Mouse (Mus musculus): ENCODE data around the gene Adamts14.

Adamts14 gene

GRCm38 (mm10) chr10:61275669-61276110, 2.5 kb upstream of the Adamts14 start:
- peak; percentile 37 for DNase-seq (ENCODE audit: low spot score)

DNA sequence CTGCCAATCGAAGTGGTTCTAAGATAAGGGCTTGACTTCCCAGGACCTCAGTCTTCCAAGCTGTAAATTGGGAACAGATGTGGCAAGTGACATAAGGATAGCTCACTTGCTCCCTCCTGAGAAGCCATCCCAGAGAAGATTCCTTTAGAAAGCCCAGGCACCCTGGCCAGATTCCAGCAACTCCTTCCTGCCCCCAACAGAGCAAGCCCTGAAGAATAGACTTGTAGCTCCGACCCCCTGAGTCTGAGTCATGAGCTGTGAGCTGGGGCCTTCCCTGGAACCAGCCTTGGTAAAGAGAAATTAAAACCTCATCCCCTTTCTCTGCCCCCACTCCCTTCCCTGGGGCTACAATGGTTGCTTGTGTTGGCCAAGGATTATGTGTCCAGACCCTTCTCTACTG, 1.3 kb upstream of the Adamts14 start:
- DNase-seq (ENCODE audit: low spot score): no peak

GRCm38 (mm10) chr10:61273844-61274215, 592 bp upstream of the Adamts14 start:
- DNase-seq (ENCODE audit: low spot score): peak; percentile 42

DNA sequence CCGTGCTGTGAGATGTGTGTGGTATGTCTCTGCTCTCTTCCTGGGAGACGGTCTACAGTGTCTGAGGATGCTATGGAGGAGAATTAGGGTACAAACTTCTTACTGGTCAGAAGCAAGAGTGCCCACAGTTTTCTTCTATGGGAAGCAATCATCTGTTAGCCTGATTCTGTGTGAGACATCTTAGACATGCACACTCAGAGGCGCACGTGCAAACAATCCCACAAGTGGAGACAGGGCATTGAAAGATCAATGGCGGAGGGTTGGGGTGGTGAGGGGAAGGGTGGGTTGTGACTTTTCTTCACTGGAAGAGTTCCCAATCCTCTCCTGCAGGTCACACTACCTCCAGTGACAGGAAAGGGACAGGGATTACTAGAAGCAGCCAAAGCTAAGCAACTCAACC, 607 bp downstream of the Adamts14 start:
- DNase-seq (ENCODE audit: low spot score): no peak

- peak; percentile 35 for DNase-seq (ENCODE audit: low spot score)
These were observed 1.1 kb downstream of the Adamts14 start for GRCm38 (mm10) chr10:61272089-61272626.

GRCm38 (mm10) chr10:61267378-61267777, 5.9 kb downstream of the Adamts14 start:
- no peak for DNase-seq (ENCODE audit: low spot score)

DNA sequence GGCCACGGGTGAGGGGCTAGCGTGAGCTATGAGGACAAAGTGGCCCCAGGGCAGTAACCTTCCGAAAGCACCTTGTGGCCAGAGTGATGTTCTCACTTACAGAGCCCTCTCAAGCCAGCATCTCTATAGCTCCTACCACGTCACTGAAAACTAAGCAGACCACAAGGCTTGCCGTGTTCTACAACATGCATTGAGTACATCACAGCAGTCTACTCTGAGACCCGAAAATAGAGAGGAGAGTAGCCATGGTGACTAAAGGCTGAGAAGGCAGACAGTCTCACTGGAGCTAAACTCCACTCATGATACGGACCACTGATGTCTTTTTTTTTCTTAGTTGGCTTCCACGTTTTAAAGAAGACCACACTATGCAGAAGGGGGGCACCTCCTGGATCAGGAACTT, 9.6 kb downstream of the Adamts14 start:
- DNase-seq (ENCODE audit: low spot score): no peak

- no peak for DNase-seq (ENCODE audit: low spot score)
These were observed 11.7 kb downstream of the Adamts14 start for GRCm38 (mm10) chr10:61261229-61262156.

GRCm38 (mm10) chr10:61258131-61258530, 15.1 kb downstream of the Adamts14 start:
- DNase-seq (ENCODE audit: low spot score): no peak

GRCm38 (mm10) chr10:61256665-61257064, 16.6 kb downstream of the Adamts14 start:
- no peak for DNase-seq (ENCODE audit: low spot score)

DNA sequence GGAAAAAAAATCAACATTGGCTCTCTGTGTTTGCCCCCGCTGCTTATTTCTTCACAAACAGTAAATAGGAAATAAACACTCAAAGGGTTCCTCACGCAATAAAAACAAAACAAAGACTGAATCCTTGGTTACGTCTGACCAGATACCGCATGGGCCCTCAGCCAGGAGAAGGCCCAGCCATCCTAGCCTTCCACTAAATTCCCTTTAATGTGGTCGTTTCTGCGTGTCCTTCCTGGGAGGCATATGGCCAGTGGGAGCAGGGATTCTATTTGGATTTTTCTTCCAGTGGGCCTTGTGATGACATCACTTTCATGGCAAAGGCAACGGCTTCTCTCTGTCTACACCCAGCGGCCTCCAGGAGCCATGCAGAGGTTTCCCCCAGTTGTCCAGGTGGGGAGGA, 18.0 kb downstream of the Adamts14 start:
- no peak for DNase-seq (ENCODE audit: low spot score)

DNA sequence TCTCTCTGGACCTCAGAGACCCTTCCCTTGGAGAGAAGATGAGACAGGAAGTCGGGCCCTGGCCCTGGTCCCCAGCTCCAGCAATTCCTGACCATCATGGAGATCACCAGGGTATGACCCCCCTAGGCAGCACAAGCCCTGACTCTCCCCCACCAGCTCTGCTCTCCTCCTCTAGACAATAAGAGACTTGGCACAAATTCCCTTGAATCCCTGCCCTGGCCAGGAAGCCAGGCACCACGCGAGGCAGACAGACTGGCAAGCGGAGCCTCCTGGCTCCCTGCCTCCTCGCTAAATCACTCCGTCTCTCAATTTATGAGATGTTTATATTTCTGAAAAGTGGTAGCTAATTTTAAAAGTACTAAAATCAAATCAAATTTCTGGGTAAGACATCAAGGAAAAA, 18.5 kb downstream of the Adamts14 start:
- DNase-seq (ENCODE audit: low spot score): peak; percentile 31

- no peak for DNase-seq (ENCODE audit: low spot score)
These were observed 23.3 kb downstream of the Adamts14 start for GRCm38 (mm10) chr10:61249951-61250350.

DNA sequence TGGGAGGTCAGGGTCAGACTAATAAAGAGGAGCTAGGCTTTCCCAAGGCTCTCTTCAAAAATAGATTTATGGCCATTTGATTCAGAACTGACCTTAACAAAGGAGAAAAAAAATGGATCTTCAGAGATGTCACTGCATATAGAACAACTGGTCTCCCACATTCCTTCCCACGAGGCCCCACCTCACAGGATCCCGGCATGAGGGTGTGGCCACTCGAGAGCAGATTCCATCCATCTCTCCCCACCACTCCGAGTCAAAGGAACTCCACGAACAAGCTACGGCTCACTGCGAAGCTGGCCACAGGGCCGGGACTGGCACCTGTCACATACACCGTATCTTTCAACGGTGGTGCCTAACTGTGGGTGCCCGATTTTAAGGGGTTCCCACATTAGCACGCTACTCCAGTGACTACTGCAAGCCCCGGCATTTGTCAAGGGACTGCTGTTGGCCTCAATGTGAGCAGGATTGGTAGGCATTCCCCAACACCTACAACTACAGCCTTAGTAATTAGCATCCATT, 24.6 kb downstream of the Adamts14 start:
- no peak for DNase-seq (ENCODE audit: low spot score)

DNA sequence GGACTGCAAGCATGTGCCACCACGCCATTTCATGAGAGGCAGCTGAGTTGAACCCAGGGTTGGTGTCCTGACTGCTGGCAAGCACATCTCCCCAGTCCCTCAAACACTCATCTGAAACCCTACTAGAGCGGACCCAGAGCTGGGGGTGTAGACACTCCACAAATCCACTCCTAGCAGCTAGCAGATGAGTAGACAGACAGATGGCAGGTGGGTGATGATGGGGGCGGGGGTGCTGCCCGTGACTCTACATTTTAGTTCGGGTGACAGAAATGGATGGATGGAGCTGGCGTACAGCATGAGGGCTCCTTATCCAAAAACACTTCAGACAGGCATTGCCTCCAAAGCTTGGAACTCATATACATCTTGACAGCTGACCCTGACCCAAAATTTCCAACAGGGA, 26.9 kb downstream of the Adamts14 start:
- no peak for DNase-seq (ENCODE audit: low spot score)

GRCm38 (mm10) chr10:61241961-61242421, 31.2 kb downstream of the Adamts14 start:
- DNase-seq (ENCODE audit: low spot score): no peak

DNA sequence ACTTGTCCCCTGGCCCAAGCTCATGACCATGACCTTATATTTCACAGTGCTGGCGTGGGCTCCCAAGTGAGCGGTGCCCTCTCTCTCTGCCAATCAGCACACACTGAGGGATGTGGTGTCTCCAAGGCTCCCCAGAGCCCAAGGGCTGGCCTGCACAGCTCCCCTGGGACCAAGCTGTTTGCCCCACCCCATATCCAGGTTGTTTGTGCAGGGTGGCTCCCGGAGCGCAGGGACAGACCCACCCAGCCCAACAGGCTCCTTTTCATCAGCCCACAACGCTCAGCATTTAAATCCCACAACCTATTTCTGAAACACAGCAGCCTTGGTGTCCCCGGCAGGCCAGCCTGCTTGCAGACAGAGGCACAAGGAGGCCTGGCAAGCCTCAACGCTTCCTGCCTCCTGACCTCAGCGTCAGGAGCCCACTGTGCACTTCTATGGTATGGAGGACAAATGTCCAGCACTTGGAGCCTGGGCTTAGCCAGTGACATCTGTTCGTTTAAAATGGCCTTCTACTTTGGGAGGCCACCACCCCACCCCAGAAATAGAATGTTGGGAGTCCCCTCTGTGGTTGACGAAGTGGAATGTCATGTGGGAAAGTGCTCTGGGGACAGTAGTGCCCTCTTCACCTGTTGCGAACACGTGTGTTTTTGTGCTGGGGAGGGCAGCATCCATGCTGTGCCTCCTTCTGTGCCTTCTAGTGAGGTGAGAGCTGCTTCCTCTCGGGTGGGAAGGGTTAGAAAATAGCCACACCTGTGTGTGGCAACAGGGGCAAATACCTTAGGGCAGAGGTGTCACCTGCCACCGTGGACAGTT, 32.9 kb downstream of the Adamts14 start:
- no peak for DNase-seq (ENCODE audit: low spot score)

GRCm38 (mm10) chr10:61237391-61237785, 35.9 kb downstream of the Adamts14 start:
- DNase-seq (ENCODE audit: low spot score): no peak

DNA sequence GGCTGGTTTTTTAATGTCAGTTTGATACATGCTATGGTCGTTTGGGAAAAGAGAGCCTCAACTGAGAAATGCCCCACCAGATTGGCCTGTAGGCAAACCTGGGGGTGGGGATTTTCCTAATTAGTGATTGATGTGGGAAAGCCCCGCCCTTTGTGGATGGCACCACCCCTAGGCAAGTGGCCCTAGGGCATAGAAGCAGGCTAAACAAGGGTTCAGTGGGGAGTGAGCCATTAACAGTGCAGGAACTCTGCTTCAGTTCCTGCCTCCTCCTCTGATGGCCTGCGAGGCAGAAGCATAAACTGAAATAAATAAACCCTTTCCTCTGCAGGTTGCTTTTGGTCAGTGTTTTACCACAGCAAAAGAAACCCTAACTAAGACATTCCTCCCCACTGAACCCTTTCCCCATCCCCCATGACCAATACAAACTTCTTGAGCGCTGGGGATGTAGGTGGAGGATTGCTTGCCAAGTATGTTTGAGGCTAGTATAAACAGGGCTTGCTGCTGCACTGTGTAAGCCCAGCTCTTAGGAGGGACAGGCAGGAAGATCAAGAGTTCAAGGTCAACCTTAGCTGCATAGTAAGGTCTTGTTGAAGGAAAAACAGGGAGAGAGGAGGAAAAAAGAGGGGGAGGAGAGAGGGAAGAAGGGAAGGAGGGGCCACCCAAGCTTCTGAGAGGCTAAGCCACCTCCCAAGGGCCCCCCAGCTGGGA, 36.4 kb downstream of the Adamts14 start:
- DNase-seq (ENCODE audit: low spot score): no peak

DNA sequence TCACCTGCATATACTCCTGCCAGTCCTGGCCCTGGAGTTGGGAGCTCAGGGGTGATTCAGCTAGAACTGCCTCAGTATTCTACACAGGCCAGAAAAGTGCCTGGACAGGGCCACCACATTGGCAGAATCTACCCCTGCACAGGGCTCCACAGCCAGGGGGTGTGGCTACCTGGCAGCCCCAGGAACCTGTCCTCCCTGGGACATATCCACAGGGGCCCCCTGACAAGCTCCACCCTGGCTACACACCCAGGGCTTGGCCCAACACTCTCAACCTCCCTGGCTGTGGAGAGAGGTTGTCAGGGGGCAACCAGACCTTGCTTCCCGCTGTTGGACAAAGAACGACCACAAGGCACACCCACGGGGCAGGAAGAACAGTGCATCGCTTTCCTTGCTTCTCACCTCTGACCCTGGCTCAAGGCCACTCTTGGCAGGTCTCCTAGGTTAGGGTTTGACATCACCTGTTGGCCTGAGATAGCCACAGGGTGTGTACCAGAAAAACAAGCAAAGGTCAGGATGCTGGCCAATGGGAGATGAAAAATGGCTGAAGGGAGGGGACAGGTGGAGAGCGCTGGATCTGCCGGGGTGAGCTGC, 37.5 kb downstream of the Adamts14 start:
- DNase-seq (ENCODE audit: low spot score): no peak

DNA sequence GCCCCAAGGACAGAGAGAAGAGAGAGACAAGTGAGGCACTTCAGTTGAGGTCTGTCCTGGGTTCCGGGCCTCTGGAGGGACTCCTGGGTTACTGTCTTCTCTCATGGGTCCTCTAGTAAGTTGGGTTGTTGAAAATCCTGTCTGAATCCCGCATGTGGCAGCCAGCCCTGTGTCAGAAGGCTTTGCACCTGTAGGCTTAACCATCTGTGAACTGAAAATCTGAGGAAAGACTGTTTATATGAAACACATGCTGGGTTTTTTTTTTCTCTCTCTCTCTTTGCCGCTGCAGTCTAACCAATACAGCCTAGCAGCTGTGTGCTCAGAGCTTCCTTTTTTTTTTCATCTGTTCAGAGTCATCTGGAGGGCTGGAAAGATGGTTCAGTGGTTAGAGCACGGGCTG, 38.9 kb downstream of the Adamts14 start:
- DNase-seq (ENCODE audit: low spot score): no peak

Data from urinary bladder, postnatal 14 days (tissue).